Mouse (Mus musculus) hindbrain, embryonic 15.5 days (tissue): ENCODE measurements around the gene Ccr8. TPM values are rescaled to one million over a fixed set of nuclear protein-coding genes. Genes with fewer than 3 reads are reported as not detected.

Experiments
- ATAC-seq: fragments of 200-750 bp; cut with Nextera tagmentation; 2 replicates; pipeline ENCODE4 v1.8.0; 2017; ENCODE audit warnings: low read depth, moderate number of reproducible peaks, moderate TSS enrichment; ENCODE audit not compliant: low FRiP score
- H3K27ac ChIP-seq: fragments of 300-500 bp; sonication (generic); replicated peaks from 2 replicates; pipeline ENCODE4 v1.5.1; 2015; ENCODE audit warnings: mild to moderate bottlenecking, inconsistent platforms
- H3K27me3 ChIP-seq: fragments of 300-500 bp; sonication (generic); 2 replicates; pipeline ENCODE4 v1.6.1; 2015; ENCODE audit warnings: control low read depth, inconsistent platforms
- H3K36me3 ChIP-seq: fragments of 300-500 bp; sonication (generic); 2 replicates; pipeline ENCODE4 v1.6.1; 2015; ENCODE audit warnings: control low read depth, inconsistent platforms
- H3K4me1 ChIP-seq: fragments of 300-500 bp; sonication (generic); replicated peaks from 2 replicates; pipeline ENCODE4 v1.6.1; 2015; ENCODE audit warnings: control low read depth, inconsistent platforms
- H3K4me2 ChIP-seq: fragments of 300-500 bp; sonication (generic); 2 replicates; pipeline ENCODE4 v1.6.1; 2015; ENCODE audit warnings: moderate library complexity, mild to moderate bottlenecking, inconsistent platforms
- H3K4me3 ChIP-seq: fragments of 300-500 bp; sonication (generic); 2 replicates; pipeline ENCODE4 v1.5.1; 2015; ENCODE audit warnings: mild to moderate bottlenecking, inconsistent platforms
- H3K9ac ChIP-seq: fragments of 300-500 bp; sonication (generic); 2 replicates; pipeline ENCODE4 v1.6.1; 2015; ENCODE audit warnings: inconsistent platforms
- H3K9me3 ChIP-seq: fragments of 300-500 bp; sonication (generic); 2 replicates; pipeline ENCODE4 v1.6.1; 2016; ENCODE audit warnings: control low read depth, inconsistent platforms
- WGBS: fragments of 180-500 bp; shearing (Covaris S2); methylation state at CpG from one replicate; pipeline ENCODE4 v1.1.7; 2015; 5-methylcytosine and 5-hydroxymethylcytosine counted together
- polyA plus RNA-seq: library from polyadenylated mRNA; unstranded; fragments of >200 nt; fragmentation: Nextera tagmentation; extraction: Ambion mirVana; gene quantifications from 2 replicates; pipeline ENCODE4 v1.2.1, GENCODE M21; 2015

The Ccr8 gene
- not detected in 2 replicates for polyA plus RNA-seq

DNA sequence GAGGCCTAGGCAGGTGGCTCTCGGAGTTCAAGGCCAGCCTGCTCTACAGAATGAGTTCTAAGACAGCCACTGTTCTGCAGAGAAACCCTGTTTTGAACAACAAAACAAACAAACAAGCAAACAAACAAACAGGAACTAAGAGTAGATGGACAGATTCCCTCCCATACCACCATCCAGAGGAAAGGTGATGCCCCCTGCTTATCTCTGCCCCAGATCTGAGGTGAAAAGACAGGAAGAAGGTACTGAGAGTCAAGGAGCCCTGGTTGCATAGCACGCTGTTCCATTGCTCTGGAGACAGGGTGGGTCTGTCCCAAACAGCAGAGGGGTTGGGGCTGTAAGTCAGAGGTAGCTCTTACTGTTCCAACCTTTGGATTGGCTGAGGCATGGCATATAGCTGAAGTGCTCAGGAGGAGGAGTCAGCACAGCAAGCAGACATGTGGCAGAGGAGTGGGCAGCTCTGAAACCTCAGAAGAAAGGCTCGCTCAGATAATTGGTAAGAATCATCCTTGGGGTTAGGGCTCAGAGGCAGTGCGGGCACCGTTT is at the start of gene Ccr8:
Gene Ccr8, plus strand, starts transcription at position 419 of the 543 bp plus-strand sequence.
- Histone ChIP-seq H3K4me1 (no peaks in the 10 kb centered on the region), H3K9ac (no peak within 1 kb of the TSS), H3K4me3 (no peak within 1 kb of the TSS), H3K36me3 (no peaks in the 10 kb centered on the region), H3K27me3 (no peaks in the 10 kb centered on the region), H3K27ac (no peak within 1 kb of the TSS), H3K4me2 (no peak within 1 kb of the TSS), H3K9me3 (no peaks in the 10 kb centered on the region)
- 79% methylated on average over 5 of the region's 5 CpGs for WGBS
- no peak for ATAC-seq

DNA sequence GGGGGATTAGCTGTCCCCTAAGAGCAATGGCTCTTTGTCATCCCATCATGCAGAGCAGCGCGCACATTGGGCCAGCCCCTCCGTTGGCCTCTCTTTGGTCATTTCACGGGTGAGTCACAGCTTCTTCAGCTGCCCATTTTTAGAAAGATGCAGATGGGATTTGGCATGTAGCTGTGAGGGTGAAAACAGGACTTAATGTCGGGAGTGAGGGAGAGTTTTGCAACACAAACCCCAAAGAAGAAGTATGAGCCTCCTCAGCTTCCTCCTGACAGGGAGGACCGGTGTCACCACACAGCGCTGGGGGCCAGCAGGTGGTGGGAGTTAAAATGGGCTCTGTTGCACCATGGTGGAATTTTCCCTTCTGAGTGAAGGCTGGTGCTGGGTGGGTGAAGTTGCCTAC is 48.8 kb upstream of the Ccr8 start:
- Histone ChIP-seq H3K9ac (no peak overlapping the region), H3K9me3 (no peaks in the 10 kb centered on the region), H3K27me3 (no peaks in the 10 kb centered on the region), H3K4me3 (no peak overlapping the region), H3K36me3 (no peaks in the 10 kb centered on the region), H3K4me1 (no peaks in the 10 kb centered on the region), H3K4me2 (no peak overlapping the region), H3K27ac (no peak overlapping the region)
- no peak for ATAC-seq
- WGBS = 87% methylated on average over 7 of the region's 7 CpGs

DNA sequence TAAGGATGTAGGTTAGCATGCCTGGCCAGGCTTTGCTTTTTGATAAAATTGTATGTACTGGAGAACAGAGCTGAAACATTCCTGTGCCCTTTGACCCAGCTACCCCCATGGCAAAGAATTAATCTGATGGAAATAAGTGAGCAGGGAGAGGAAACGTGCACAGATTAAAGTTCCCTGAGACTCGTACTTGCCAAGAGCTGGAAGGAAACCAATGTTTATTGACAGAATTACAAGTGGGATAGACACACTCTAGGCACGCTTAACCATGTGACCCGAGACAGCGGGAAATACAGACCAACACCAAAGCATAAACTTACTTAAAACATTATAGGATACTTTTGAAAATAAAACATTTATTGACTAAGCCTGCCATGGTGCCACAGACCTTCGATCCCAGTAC is 43.4 kb upstream of the Ccr8 start:
- Histone ChIP-seq H3K4me2 (no peak overlapping the region), H3K9me3 (no peaks in the 10 kb centered on the region), H3K27me3 (no peaks in the 10 kb centered on the region), H3K36me3 (no peaks in the 10 kb centered on the region), H3K4me1 (no peaks in the 10 kb centered on the region), H3K4me3 (no peak overlapping the region), H3K27ac (no peak overlapping the region), H3K9ac (no peak overlapping the region)
- WGBS = 81% methylated on average over 6 of the region's 6 CpGs
- ATAC-seq = no peak

- H3K36me3 ChIP-seq = no peaks in the 10 kb centered on the region
- H3K27ac ChIP-seq = no peak overlapping the region
- H3K4me2 ChIP-seq = no peak overlapping the region
- H3K9me3 ChIP-seq = no peaks in the 10 kb centered on the region
- no peaks in the 10 kb centered on the region for H3K27me3 ChIP-seq
- H3K4me1 ChIP-seq = no peaks in the 10 kb centered on the region
- no peak overlapping the region for H3K4me3 ChIP-seq
- 79% methylated on average over 3 of the region's 3 CpGs for WGBS
- H3K9ac ChIP-seq = no peak overlapping the region
- ATAC-seq = no peak
These were observed 42.5 kb upstream of the Ccr8 start for GRCm38 (mm10) chr9:120049407-120049806.

GRCm38 (mm10) chr9:120054545-120055277 is 37.2 kb upstream of the Ccr8 start:
- Histone ChIP-seq H3K4me1 (no peaks in the 10 kb centered on the region), H3K4me2 (no peak overlapping the region), H3K27ac (no peak overlapping the region), H3K4me3 (no peak overlapping the region), H3K27me3 (no peaks in the 10 kb centered on the region), H3K9ac (no peak overlapping the region), H3K36me3 (no peaks in the 10 kb centered on the region), H3K9me3 (no peaks in the 10 kb centered on the region)
- 47% methylated on average over 8 of the region's 8 CpGs for WGBS
- no peak for ATAC-seq

- H3K9me3 ChIP-seq = no peaks in the 10 kb centered on the region
- no peak overlapping the region for H3K27ac ChIP-seq
- no peaks in the 10 kb centered on the region for H3K36me3 ChIP-seq
- no peaks in the 10 kb centered on the region for H3K27me3 ChIP-seq
- H3K4me1 ChIP-seq = no peaks in the 10 kb centered on the region
- no peak overlapping the region for H3K4me2 ChIP-seq
- no peak for ATAC-seq
- no peak overlapping the region for H3K4me3 ChIP-seq
- WGBS = 82% methylated on average over 9 of the region's 9 CpGs
- H3K9ac ChIP-seq = no peak overlapping the region
These were observed 35.7 kb upstream of the Ccr8 start for GRCm38 (mm10) chr9:120056201-120056600.

DNA sequence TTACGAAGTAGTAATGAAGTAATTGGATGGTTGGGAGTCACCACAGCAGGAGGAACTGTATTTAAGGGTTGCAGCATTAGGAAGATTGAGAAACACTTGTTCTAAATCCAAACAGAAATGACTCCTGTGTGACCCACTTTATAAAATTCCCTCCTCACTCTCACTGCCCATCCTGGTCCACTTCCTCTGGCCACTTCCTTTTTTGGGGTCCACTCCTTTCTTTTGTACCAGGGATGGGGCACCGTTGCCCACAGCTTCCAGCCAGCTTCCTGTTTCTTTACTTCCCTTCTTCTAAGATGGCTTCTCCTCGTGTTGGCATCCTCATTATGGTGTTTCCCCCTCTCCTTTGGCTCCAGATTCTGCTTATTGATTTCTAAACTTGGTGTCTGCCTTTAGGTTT is 33.2 kb upstream of the Ccr8 start:
- Histone ChIP-seq H3K4me2 (no peak overlapping the region), H3K27me3 (no peaks in the 10 kb centered on the region), H3K4me3 (no peak overlapping the region), H3K36me3 (no peaks in the 10 kb centered on the region), H3K9ac (no peak overlapping the region), H3K9me3 (no peaks in the 10 kb centered on the region), H3K27ac (no peak overlapping the region), H3K4me1 (no peaks in the 10 kb centered on the region)
- ATAC-seq = no peak
- 83% methylated on average over 3 of the region's 3 CpGs for WGBS

- H3K9ac ChIP-seq = no peak overlapping the region
- H3K27me3 ChIP-seq = no peaks in the 10 kb centered on the region
- H3K27ac ChIP-seq = no peak overlapping the region
- no peaks in the 10 kb centered on the region for H3K9me3 ChIP-seq
- 80% methylated on average over 4 of the region's 4 CpGs for WGBS
- H3K4me2 ChIP-seq = no peak overlapping the region
- no peaks in the 10 kb centered on the region for H3K4me1 ChIP-seq
- no peak overlapping the region for H3K4me3 ChIP-seq
- no peaks in the 10 kb centered on the region for H3K36me3 ChIP-seq
- no peak for ATAC-seq
These were observed 27.6 kb upstream of the Ccr8 start for GRCm38 (mm10) chr9:120064317-120064716.

GRCm38 (mm10) chr9:120067609-120068008 is 24.3 kb upstream of the Ccr8 start:
- Histone ChIP-seq H3K4me1 (no peaks in the 10 kb centered on the region), H3K27ac (no peak overlapping the region), H3K4me2 (no peak overlapping the region), H3K9ac (no peak overlapping the region), H3K27me3 (no peaks in the 10 kb centered on the region), H3K36me3 (no peaks in the 10 kb centered on the region), H3K9me3 (no peaks in the 10 kb centered on the region), H3K4me3 (no peak overlapping the region)
- no peak for ATAC-seq
- 86% methylated on average over 2 of the region's 2 CpGs for WGBS

- Histone ChIP-seq H3K36me3 (no peaks in the 10 kb centered on the region), H3K4me1 (no peaks in the 10 kb centered on the region), H3K27me3 (no peaks in the 10 kb centered on the region), H3K4me3 (no peak overlapping the region), H3K9ac (no peak overlapping the region), H3K9me3 (no peaks in the 10 kb centered on the region), H3K4me2 (no peak overlapping the region), H3K27ac (no peak overlapping the region)
- ATAC-seq = no peak
- 63% methylated on average over 10 of the region's 10 CpGs for WGBS
These were observed 23.9 kb upstream of the Ccr8 start for GRCm38 (mm10) chr9:120068047-120068446.

GRCm38 (mm10) chr9:120069779-120070178 is 22.1 kb upstream of the Ccr8 start, which contains the start of gene Cx3cr1:
TSS of gene Cx3cr1 (minus strand) at chr9:120069879.
- Histone ChIP-seq H3K4me1 (no peaks in the 10 kb centered on the region), H3K4me3 (no peak within 1 kb of the TSS), H3K36me3 (no peaks in the 10 kb centered on the region), H3K4me2 (no peak within 1 kb of the TSS), H3K27me3 (no peaks in the 10 kb centered on the region), H3K9ac (no peak within 1 kb of the TSS), H3K27ac (no peak within 1 kb of the TSS), H3K9me3 (no peaks in the 10 kb centered on the region)
- WGBS = 90% methylated on average over 11 of the region's 11 CpGs
- no peak for ATAC-seq

DNA sequence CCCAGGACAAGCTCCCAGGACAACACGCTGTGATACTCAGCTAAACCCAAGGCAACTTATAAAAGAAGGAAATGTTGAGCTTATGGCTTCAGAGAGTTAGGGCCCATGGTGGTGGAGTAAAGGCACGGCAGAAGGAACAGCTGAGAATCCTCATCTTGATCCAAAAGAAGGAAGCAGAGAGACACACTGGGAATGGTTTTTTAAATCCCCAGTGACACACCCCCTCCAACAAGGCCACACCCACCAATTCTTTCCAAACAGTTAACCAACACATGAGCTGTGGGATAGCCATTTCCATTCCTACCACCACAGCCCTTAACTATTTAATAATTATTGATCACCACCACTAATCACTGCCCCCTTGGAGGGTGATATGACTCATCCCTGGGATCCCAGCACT is 20.7 kb upstream of the Ccr8 start:
- 84% methylated on average over 2 of the region's 2 CpGs for WGBS
- Histone ChIP-seq H3K4me2 (no peak overlapping the region), H3K27me3 (no peaks in the 10 kb centered on the region), H3K4me1 (no peaks in the 10 kb centered on the region), H3K9me3 (no peaks in the 10 kb centered on the region), H3K4me3 (no peak overlapping the region), H3K36me3 (no peaks in the 10 kb centered on the region), H3K9ac (no peak overlapping the region), H3K27ac (no peak overlapping the region)
- no peak for ATAC-seq

- WGBS = 13% methylated on average over 3 of the region's 3 CpGs
- no peak overlapping the region for H3K9ac ChIP-seq
- H3K36me3 ChIP-seq = no peaks in the 10 kb centered on the region
- H3K4me2 ChIP-seq = no peak overlapping the region
- ATAC-seq = no peak
- no peaks in the 10 kb centered on the region for H3K27me3 ChIP-seq
- H3K4me1 ChIP-seq = no peaks in the 10 kb centered on the region
- no peak overlapping the region for H3K27ac ChIP-seq
- no peak overlapping the region for H3K4me3 ChIP-seq
- no peaks in the 10 kb centered on the region for H3K9me3 ChIP-seq
These were observed 18.7 kb upstream of the Ccr8 start for GRCm38 (mm10) chr9:120073169-120073568.
